Comparison of ENCODE assay signal across 17 mouse cellular contexts in the genomic region with DNA sequence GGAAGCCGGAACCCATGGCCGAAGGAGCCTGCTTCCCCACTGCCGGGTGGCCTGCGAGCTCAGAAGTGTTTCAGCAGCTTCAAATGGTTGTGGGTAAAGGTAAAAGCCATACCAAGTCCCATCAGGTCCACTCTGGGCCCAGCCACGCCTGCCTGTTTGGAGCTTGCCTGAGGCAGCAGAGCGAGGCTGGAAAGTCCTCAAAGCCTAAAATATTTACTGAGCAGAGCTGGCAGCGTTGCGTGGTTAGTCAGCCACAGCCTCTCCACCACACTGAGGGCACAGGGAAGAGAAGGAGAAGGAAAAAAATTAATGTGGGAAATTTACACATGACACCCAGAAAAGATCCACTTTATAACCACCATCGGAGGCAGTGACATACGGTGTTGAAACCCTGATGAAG. TPM values are rescaled to one million over a fixed set of nuclear protein-coding genes. Genes with fewer than 3 reads are reported as not detected.
DNase-seq lines count a peak whose midpoint lies in the region; ATAC-seq and TF ChIP-seq lines count a peak whose summit lies in the region.
"Had no signal": no experiment of that assay in that cellular context is flagged by ENCODE, and none has a peak within 500 bp of the region (broad histone marks: within the 10 kb centered on the region; RNA-seq: fewer than 3 reads in every experiment).

No protein-coding gene starts in this region.

- peak overlapping the region; percentile 49 for H3K27ac ChIP-seq in gastrocnemius, adult 2 months
- H3K27ac ChIP-seq: embryonic facial prominence, embryonic 12.5 days; hindbrain, embryonic 14.5 days; intestine, embryonic 15.5 days had no signal

- no peak overlapping the region for H3K4me3 ChIP-seq in gastrocnemius, adult 2 months
- H3K4me3 ChIP-seq: embryonic facial prominence, embryonic 12.5 days; intestine, embryonic 15.5 days had no signal

- ATAC-seq in granulocyte monocyte progenitor cell, adult 5-6 weeks (replicated peaks; ENCODE audit: poor library complexity, severe bottlenecking): no peak
- ATAC-seq: CD4-positive, CD25-positive, alpha-beta regulatory T cell, adult 4 months; intestine, embryonic 15.5 days had no signal

- no peak for DNase-seq in gastrocnemius, adult 2 months
- no peak for DNase-seq in gastrocnemius, postnatal 14 days
- DNase-seq in 3T3-L1 (ENCODE audit: low read depth, low spot score) (peak; percentile 41), adipocyte (ENCODE audit: low spot score) (peak; percentile 26)
- DNase-seq in lung, postnatal 14 days: peak; percentile 49
- DNase-seq in cerebellum, adult 9-11 months: no peak
- DNase-seq: cerebellum, adult 11-12 months; gastrocnemius, postnatal 25 days; heart, postnatal 10 days; lung, embryonic 14.5 days; spleen, adult 18-20 months; thymus, adult 2 months had no signal

- TF ChIP-seq CTCF in gastrocnemius, adult 2 months (IDR thresholded peaks at IDR 0.05): no peak

- intact Hi-C loops in gastrocnemius, adult 2 months (cut with DNase I): no loop called here
- intact Hi-C loops in gastrocnemius, postnatal 14 days (cut with DNase I; ENCODE audit: low total_unique reads): no loop called here

RNA-seq across cellular contexts. Expression of gene Tmem200b, which starts 8.0 kb away (rescaled TPM):
- total RNA-seq in gastrocnemius, adult 2 months (2021): 1 to 10 TPM; 1.2 to 4.0 TPM
- 1 to 10 TPM; 4.5 to 5.5 TPM for total RNA-seq in gastrocnemius, postnatal 14 days (2021)
- total RNA-seq in granulocyte monocyte progenitor cell, adult 5-6 weeks (2014; fragmentation: Nextera tagmentation): not detected in 2 replicates
- total RNA-seq in granulocyte monocyte progenitor cell, adult 5-6 weeks (2017): not detected in 2 replicates

RNA-seq across cellular contexts. Expression of gene Srsf4, which starts 40.1 kb away (rescaled TPM):
- 10 to 100 TPM; 32.0 to 33.8 TPM for total RNA-seq in gastrocnemius, adult 2 months (2021)
- 10 to 100 TPM; 29.6 to 41.4 TPM for total RNA-seq in gastrocnemius, postnatal 14 days (2021)
- 62.0 and 78.5 TPM in 2 replicates for total RNA-seq in granulocyte monocyte progenitor cell, adult 5-6 weeks (2014; fragmentation: Nextera tagmentation)
- total RNA-seq in granulocyte monocyte progenitor cell, adult 5-6 weeks (2017): 66.8 and 72.4 TPM in 2 replicates

Comparison
In these comparisons a context has a peak if more than half of its experiments do, and no peak if none do; other contexts are left out.
1. DNase-seq: peak in 3T3-L1 (single experiment), adipocyte (single experiment) and lung, postnatal 14 days (single experiment); none in gastrocnemius, adult 2 months (single experiment), gastrocnemius, postnatal 14 days (single experiment) and cerebellum, adult 9-11 months (single experiment).